Mouse (Mus musculus) cerebellum, postnatal 4 days (tissue): ENCODE measurements at regions not wholly inside any gene's neighbourhood (a gene's known extent, or its start where the extent isn't known, plus 50 kb on each side); places are given as distances from the start of the nearest gene placed in this dataset.
A peak's percentile ranks its signal among the peaks of the same experiment; 100 is the strongest.
"Not testable (repeated sequence)": the region's sequence is repeated elsewhere in the genome, so short reads cannot be mapped to it uniquely, and the experiment has no call there.

ENCODE experiments used
- DNase-seq, 2 experiments: peaks; one replicate each; pipeline ENCODE4 v3.0.0; 2022; ENCODE audit warnings: low spot score in 2 of 2, mixed read lengths in 1 of 2

DNA sequence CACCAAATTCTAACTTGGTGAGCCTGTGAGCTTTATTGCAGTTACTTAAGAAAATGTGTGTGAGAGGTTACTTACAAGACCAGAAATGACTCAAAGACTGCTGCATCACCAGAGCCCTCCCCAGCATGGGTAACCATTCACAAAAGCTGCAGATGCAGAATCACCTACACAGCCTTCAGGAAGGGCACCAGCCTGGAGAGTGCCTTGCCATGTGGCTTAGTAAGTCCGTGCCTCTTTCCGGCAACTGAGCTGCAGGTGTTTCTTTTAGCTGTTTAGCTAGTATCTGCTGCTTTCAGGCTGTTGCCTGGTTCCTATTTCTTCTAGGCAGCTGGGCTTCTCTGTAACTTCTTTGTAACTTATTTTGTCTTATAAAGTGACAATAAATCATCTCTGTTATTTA lies 213.2 kb upstream of the Stxbp6 start:
- DNase-seq, result no peak

- no peak for DNase-seq
Measured at GRCm38 (mm10) chr12:45256309-45256708, 181.8 kb upstream of the Stxbp6 start.

DNA sequence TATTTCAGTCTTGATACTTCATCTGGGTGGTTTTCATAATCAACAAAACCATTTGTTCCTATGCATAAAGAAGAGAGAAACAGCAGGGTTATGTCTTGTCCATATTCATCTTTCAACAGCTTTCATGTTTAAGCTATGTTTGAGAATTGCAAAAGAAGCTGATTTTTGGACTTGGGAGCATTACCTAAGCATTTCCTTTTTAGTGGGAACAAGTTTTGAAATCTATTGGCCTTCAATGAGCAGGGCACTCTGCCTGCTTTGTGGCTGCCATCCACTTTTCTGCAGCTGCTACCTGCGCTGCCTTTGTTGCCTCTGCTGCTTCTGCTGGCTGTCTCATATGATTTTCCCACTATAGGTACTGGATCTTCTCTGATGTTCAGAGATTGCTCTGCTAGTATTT lies 136.6 kb upstream of the Stxbp6 start:
- no peak for DNase-seq

DNA sequence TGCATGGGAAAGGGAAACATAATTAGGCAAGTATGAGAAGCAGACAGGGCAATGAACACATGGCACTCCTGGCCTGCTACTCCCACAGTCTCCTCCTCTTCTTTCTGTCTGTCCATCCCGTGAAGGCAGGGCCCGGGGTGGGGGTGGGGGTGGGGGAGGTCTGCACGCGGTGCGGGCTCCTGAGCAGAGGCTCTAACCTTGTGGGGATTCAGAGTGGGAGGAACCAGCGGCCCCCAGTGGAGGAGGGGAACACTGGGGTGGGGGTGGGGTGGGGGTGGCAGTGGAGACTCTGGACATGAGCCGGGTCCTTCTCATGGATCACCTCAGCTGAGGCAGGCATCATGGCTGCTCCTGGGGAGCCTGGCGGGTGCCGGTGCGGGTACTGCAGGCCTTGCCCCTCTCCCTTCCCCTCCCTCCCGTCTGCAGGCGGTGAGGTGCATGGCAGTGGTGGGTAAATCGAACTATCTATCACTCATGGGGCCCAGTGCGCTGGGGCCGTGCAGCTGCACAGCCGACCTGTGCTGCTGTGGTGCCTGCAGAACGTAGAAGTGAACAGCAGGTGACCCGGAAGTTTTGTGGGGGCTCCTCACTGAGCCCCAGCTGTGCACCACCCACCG lies 120.9 kb upstream of the Stxbp6 start:
- no peak for DNase-seq

DNA sequence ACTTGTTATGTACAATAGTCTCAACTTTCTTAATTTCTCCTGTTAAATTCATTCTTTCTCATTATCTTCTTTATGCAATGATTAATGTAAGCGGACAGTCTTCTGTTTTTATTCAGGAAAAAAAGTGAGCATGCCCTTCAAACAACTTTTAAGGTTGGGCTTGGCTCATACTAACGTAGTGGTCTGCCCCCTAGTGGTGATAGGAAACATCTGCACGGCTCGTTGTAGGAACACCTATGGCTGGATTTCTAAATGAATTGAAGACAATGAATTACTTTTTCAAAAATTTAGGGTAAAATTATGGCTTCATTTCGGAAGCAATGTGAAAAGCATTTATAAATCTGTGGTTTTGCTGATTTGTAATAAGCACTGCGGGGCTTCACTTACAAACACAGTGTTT lies 112.6 kb upstream of the Stxbp6 start:
- DNase-seq, result peak in 1 of 2 experiments; percentile 9

DNA sequence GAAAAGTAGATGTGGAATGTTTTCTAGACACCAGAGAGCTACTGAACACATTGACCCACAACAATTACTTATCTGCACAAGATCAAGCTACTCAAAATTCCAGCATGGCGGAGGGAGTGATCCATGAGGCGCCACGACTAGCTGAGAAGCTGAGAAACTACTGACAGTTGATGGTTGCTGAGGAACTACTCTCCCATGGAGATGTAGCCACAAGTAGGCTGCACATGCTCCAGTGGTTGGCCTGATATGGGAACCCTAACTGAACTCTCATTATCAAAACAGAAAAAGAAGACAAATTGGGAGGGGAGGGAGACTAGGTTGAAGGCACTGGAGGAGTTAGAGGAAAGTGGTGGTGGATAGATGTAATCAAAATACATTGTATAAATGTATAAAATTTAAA lies 110.0 kb upstream of the Stxbp6 start:
- DNase-seq, result no peak

DNA sequence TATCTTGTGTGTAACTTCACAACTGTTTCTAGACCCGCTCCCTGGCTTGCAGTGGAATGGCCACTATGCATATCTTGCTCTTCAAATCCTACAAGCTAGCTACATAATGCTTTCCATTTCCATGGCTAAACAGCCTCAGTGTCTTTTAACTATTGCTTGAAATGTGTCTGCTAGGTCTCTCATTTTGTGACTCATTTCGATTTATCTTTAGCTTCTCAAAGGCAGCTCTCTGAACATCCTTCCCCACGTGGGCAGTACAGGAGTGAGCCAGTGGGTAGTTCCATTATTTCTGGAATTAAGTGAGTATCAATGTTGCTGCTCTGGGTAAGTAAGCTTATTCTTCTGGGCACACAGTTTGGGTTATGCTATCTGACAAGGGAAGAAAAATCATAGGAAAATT lies 102.9 kb upstream of the Stxbp6 start:
- DNase-seq, result no peak

GRCm38 (mm10) chr12:45175259-45175658 lies 100.8 kb upstream of the Stxbp6 start:
- not testable (repeated sequence) for DNase-seq

GRCm38 (mm10) chr12:45171927-45172642 lies 97.6 kb upstream of the Stxbp6 start:
- DNase-seq, result peak; percentile 70 to 74

- DNase-seq, result no peak
Measured at GRCm38 (mm10) chr12:45162011-45162410, 87.5 kb upstream of the Stxbp6 start.

- not testable (repeated sequence) for DNase-seq
Measured at GRCm38 (mm10) chr12:45161581-45161980, 87.1 kb upstream of the Stxbp6 start.

GRCm38 (mm10) chr12:45158986-45159385 lies 84.5 kb upstream of the Stxbp6 start:
- DNase-seq, result no peak

DNA sequence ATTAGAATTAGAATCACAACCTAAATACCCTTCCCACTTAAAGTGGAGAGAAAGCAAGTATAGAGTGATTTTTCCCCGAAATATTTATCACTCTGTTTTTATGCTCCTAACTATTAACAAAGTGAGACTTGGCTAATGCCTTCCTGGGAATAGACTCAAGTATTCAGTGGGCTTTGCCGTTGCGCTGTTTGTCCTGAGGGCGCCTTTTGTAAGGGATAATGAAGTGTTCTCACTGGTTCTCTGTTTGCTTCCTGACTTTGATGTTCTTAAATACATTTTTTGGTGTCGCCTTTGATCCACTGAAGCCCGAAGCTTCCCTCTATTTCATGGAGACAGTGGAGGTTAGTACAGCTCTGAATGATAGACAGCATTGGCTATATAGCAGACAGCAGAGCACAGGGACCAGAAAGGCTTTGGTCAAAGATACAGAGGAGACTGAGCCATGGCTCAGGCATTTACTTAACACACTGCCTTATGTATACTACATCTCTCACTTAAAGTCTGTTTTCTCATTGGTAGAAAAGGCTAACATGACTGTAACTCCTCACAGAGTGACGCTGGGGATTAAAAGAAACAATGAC lies 63.0 kb upstream of the Stxbp6 start:
- no peak for DNase-seq

DNA sequence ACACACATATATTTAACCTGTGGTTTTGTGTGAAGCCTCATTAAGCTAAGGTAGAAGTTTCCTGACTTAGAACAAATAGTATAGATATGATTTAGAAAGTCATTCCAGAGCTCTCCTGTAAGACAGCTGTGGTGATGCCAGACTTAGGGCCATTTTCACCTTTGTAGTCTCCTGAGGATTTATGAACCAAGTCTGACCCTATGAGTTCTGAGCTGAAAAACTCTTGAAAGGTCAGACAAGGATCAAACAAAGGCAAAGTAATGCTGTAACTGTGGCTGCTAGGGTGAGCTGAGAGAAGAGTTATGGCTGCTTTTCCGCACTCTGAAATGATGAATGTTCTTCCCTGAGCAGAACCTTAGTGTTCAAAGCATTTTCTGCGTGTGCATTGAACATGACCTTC lies 58.9 kb upstream of the Stxbp6 start:
- DNase-seq, result no peak

GRCm38 (mm10) chr12:45131139-45131538 lies 56.6 kb upstream of the Stxbp6 start:
- no peak for DNase-seq

- no peak for DNase-seq
Measured at GRCm38 (mm10) chr12:45125866-45126265, 51.4 kb upstream of the Stxbp6 start.
